Mouse (Mus musculus) small intestine, adult 2 months (tissue): Measurements from ENCODE around the gene Setdb1.

ENCODE experiments used
- CTCF ChIP-seq: fragments of 200-500 bp; IDR thresholded peaks from 2 replicates; pipeline ENCODE4 v1.5.1; 2012; ENCODE audit warnings: low read depth, mild to moderate bottlenecking, control low read depth, inconsistent platforms, low read length, moderate library complexity, mixed read lengths; ENCODE audit not compliant: insufficient replicate concordance, insufficient read length; ENCODE audit errors: extremely low read depth
- POLR2A ChIP-seq: fragments of 200-500 bp; IDR thresholded peaks from 2 replicates; pipeline ENCODE4 v1.6.1; 2012; ENCODE audit warnings: low read depth, mild to moderate bottlenecking, control low read depth, inconsistent platforms, low read length, moderate library complexity

DNA sequence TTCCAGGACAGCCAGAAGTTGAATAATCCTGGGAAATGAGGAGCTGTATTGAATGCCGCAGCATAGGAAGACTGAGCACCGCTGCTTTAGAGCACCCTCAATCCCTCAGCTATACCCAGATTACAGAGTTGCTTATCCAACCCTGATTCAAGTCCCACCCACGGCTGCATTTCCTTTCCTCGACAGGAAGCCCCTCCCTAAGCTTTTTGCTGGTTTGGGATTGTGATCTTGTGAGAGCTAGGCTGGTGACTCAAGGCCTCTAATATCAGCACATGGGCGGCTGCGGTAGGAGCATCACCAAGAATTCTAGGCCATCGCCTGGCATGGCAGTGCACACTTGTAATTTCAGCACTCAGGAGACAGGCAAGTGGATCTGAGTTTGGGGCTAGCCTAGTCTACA lies 70.5 kb downstream of the Setdb1 start:
- TF ChIP-seq CTCF (no peak), POLR2A (no peak)
